Mouse (Mus musculus): ENCODE data around the gene Zfp384. TPM values are rescaled to one million over a fixed set of nuclear protein-coding genes. Genes with fewer than 3 reads are reported as not detected.

Gene Zfp384
- polyA plus RNA-seq, 1 experiment from 2014 or later, result 9.3 TPM

GRCm38 (mm10) chr6:124995246-124995645 lies 13.7 kb upstream of the Zfp384 start:
- 72% methylated on average over 7 of the region's 7 CpGs for WGBS
- Histone ChIP-seq H3K9ac (no peak overlapping the region), H3K27ac (replicated peaks) (no peak overlapping the region), H3K9me3 (no peaks in the 10 kb centered on the region), H3K4me2 (no peak overlapping the region), H3K36me3 (no peaks in the 10 kb centered on the region), H3K4me3 (no peak overlapping the region), H3K4me1 (peaks cover 25% of the 10 kb centered on the region), H3K27me3 (replicated peaks) (peaks cover 85% of the 10 kb centered on the region)
- ATAC-seq (ENCODE audit: extremely low read depth, insufficient number of reproducible peaks, low FRiP score, low TSS enrichment), result no peak

GRCm38 (mm10) chr6:124995831-124996403 lies 13.0 kb upstream of the Zfp384 start:
- Histone ChIP-seq H3K27me3 (replicated peaks) (peaks cover 92% of the 10 kb centered on the region), H3K27ac (replicated peaks) (no peak overlapping the region), H3K9me3 (no peaks in the 10 kb centered on the region), H3K4me1 (peaks cover 25% of the 10 kb centered on the region), H3K4me3 (no peak overlapping the region), H3K36me3 (no peaks in the 10 kb centered on the region), H3K9ac (peak overlapping the region; percentile 81; the same call in 1 of the 2 replicates), H3K4me2 (peak overlapping the region; percentile 98)
- ATAC-seq (ENCODE audit: extremely low read depth, insufficient number of reproducible peaks, low FRiP score, low TSS enrichment), result no peak
- WGBS, result 45% methylated on average over 8 of the region's 8 CpGs

- Histone ChIP-seq H3K27me3 (replicated peaks) (peaks cover 98% of the 10 kb centered on the region), H3K4me3 (peak within 1 kb of the TSS; percentile 63), H3K4me2 (peak within 1 kb of the TSS; percentile 98), H3K27ac (replicated peaks) (no peak within 1 kb of the TSS), H3K36me3 (no peaks in the 10 kb centered on the region), H3K9me3 (no peaks in the 10 kb centered on the region), H3K9ac (peak within 1 kb of the TSS; percentile 81), H3K4me1 (peaks cover 25% of the 10 kb centered on the region)
- WGBS, result 1% methylated on average over 57 of the region's 78 CpGs
- ATAC-seq (ENCODE audit: extremely low read depth, insufficient number of reproducible peaks, low FRiP score, low TSS enrichment), result peak; percentile 39; the same call in 1 of the 2 replicates
Observed at GRCm38 (mm10) chr6:124996551-124997501, 12.1 kb upstream of the Zfp384 start, which contains the start of gene Pianp. Gene Pianp (plus strand): TSS chr6:124996694.

GRCm38 (mm10) chr6:124998066-124998465 lies 10.9 kb upstream of the Zfp384 start:
- Histone ChIP-seq H3K36me3 (no peaks in the 10 kb centered on the region), H3K4me3 (no peak overlapping the region), H3K4me1 (peaks cover 25% of the 10 kb centered on the region), H3K9me3 (no peaks in the 10 kb centered on the region), H3K27ac (replicated peaks) (no peak overlapping the region), H3K27me3 (replicated peaks) (peaks cover 100% of the 10 kb centered on the region), H3K4me2 (peak overlapping the region; percentile 98; the same call in 1 of the 2 replicates), H3K9ac (no peak overlapping the region)
- WGBS, result 3% methylated on average over 8 of the region's 8 CpGs
- no peak for ATAC-seq (ENCODE audit: extremely low read depth, insufficient number of reproducible peaks, low FRiP score, low TSS enrichment)

- Histone ChIP-seq H3K9ac (no peak overlapping the region), H3K4me1 (peaks cover 29% of the 10 kb centered on the region), H3K36me3 (no peaks in the 10 kb centered on the region), H3K4me3 (no peak overlapping the region), H3K27ac (replicated peaks) (no peak overlapping the region), H3K4me2 (no peak overlapping the region), H3K27me3 (replicated peaks) (peaks cover 99% of the 10 kb centered on the region), H3K9me3 (no peaks in the 10 kb centered on the region)
- no peak for ATAC-seq (ENCODE audit: extremely low read depth, insufficient number of reproducible peaks, low FRiP score, low TSS enrichment)
- WGBS, result 39% methylated on average over 14 of the region's 14 CpGs
Observed at GRCm38 (mm10) chr6:124999091-124999490, 9.9 kb upstream of the Zfp384 start.

- H3K4me3 ChIP-seq, result no peak overlapping the region
- peaks cover 99% of the 10 kb centered on the region for H3K27me3 ChIP-seq (replicated peaks)
- peaks cover 34% of the 10 kb centered on the region for H3K4me1 ChIP-seq
- H3K9ac ChIP-seq, result no peak overlapping the region
- WGBS, result 23% methylated on average over 10 of the region's 10 CpGs
- no peaks in the 10 kb centered on the region for H3K36me3 ChIP-seq
- no peaks in the 10 kb centered on the region for H3K9me3 ChIP-seq
- H3K27ac ChIP-seq (replicated peaks), result no peak overlapping the region
- ATAC-seq (ENCODE audit: extremely low read depth, insufficient number of reproducible peaks, low FRiP score, low TSS enrichment), result no peak
- no peak overlapping the region for H3K4me2 ChIP-seq
Observed at GRCm38 (mm10) chr6:124999546-124999945, 9.4 kb upstream of the Zfp384 start.

- no peaks in the 10 kb centered on the region for H3K36me3 ChIP-seq
- peak overlapping the region; percentile 44 for H3K4me2 ChIP-seq
- H3K9me3 ChIP-seq, result no peaks in the 10 kb centered on the region
- peaks cover 60% of the 10 kb centered on the region for H3K27me3 ChIP-seq (replicated peaks)
- H3K4me1 ChIP-seq, result peaks cover 23% of the 10 kb centered on the region
- ATAC-seq (ENCODE audit: extremely low read depth, insufficient number of reproducible peaks, low FRiP score, low TSS enrichment), result no peak
- WGBS, result 23% methylated on average over 3 of the region's 3 CpGs
- H3K9ac ChIP-seq, result peak overlapping the region; percentile 47
- peak overlapping the region; percentile 13; the same call in 1 of the 2 replicates for H3K4me3 ChIP-seq
- no peak overlapping the region for H3K27ac ChIP-seq (replicated peaks)
Observed at GRCm38 (mm10) chr6:125003706-125004105, 5.2 kb upstream of the Zfp384 start.

- no peaks in the 10 kb centered on the region for H3K9me3 ChIP-seq
Observed at GRCm38 (mm10) chr6:125005086-125005485, 3.9 kb upstream of the Zfp384 start.

GRCm38 (mm10) chr6:125008060-125008459 lies 885 bp upstream of the Zfp384 start:
- WGBS, result 41% methylated on average over 13 of the region's 13 CpGs
- Histone ChIP-seq H3K4me2 (peak overlapping the region; percentile 79), H3K27ac (replicated peaks) (peak overlapping the region; percentile 99)

More at GRCm38 (mm10) chr6:125005086-125005485, 3.9 kb upstream of the Zfp384 start:
- H3K4me3 ChIP-seq, result no peak overlapping the region
- no peak overlapping the region for H3K4me2 ChIP-seq
- H3K9ac ChIP-seq, result no peak overlapping the region
- no peak for ATAC-seq (ENCODE audit: extremely low read depth, insufficient number of reproducible peaks, low FRiP score, low TSS enrichment)
- 43% methylated on average over 3 of the region's 3 CpGs for WGBS
- H3K36me3 ChIP-seq, result no peaks in the 10 kb centered on the region
- H3K4me1 ChIP-seq, result peaks cover 27% of the 10 kb centered on the region
- no peak overlapping the region for H3K27ac ChIP-seq (replicated peaks)
- peaks cover 46% of the 10 kb centered on the region for H3K27me3 ChIP-seq (replicated peaks)

GRCm38 (mm10) chr6:125008586-125009128 lies 288 bp upstream of the Zfp384 start:
- Histone ChIP-seq H3K4me3 (peak overlapping the region; percentile 83), H3K27me3 (replicated peaks) (peaks cover 10% of the 10 kb centered on the region), H3K4me1 (peaks cover 42% of the 10 kb centered on the region), H3K4me2 (peak overlapping the region; percentile 79), H3K9me3 (no peaks in the 10 kb centered on the region), H3K9ac (peak overlapping the region; percentile 98), H3K36me3 (peaks cover 28% of the 10 kb centered on the region), H3K27ac (replicated peaks) (peak overlapping the region; percentile 99)
- peak; percentile 90 for ATAC-seq (ENCODE audit: extremely low read depth, insufficient number of reproducible peaks, low FRiP score, low TSS enrichment)
- under 1% methylated on average over 32 of the region's 34 CpGs for WGBS

More at GRCm38 (mm10) chr6:125008060-125008459, 885 bp upstream of the Zfp384 start:
- Histone ChIP-seq H3K4me1 (peaks cover 46% of the 10 kb centered on the region), H3K36me3 (peaks cover 22% of the 10 kb centered on the region), H3K9me3 (no peaks in the 10 kb centered on the region), H3K27me3 (replicated peaks) (peaks cover 16% of the 10 kb centered on the region), H3K4me3 (peak overlapping the region; percentile 83), H3K9ac (peak overlapping the region; percentile 98)
- no peak for ATAC-seq (ENCODE audit: extremely low read depth, insufficient number of reproducible peaks, low FRiP score, low TSS enrichment)

All from heart, embryonic 13.5 days (tissue).